Mouse (Mus musculus) cortical plate, adult 2 months (tissue): Measurements from ENCODE around the gene Abcg5. TPM values are rescaled to one million over a fixed set of nuclear protein-coding genes. Genes with fewer than 3 reads are reported as not detected.

Experiments used
- H3K27ac ChIP-seq: fragments of 200-500 bp; 2 replicates; pipeline ENCODE4 v1.5.1; 2012; ENCODE audit warnings: low read length, control low read depth, inconsistent platforms; ENCODE audit not compliant: insufficient read depth
- H3K4me1 ChIP-seq: fragments of 200-500 bp; 2 replicates; pipeline ENCODE4 v1.6.1; 2011; ENCODE audit warnings: low read length; ENCODE audit not compliant: control insufficient read depth, insufficient read depth
- H3K4me3 ChIP-seq: fragments of 200-500 bp; 2 replicates; pipeline ENCODE4 v1.5.1; 2011; ENCODE audit warnings: mild to moderate bottlenecking, low read length, control low read depth; ENCODE audit not compliant: insufficient read depth
- CTCF ChIP-seq: fragments of 200-500 bp; IDR thresholded peaks from 2 replicates; pipeline ENCODE4 v1.5.1; 2011; ENCODE audit warnings: mild to moderate bottlenecking, control low read depth, low read length; ENCODE audit not compliant: insufficient read depth; ENCODE audit errors: extremely low read depth
- POLR2A ChIP-seq: fragments of 200-500 bp; IDR thresholded peaks from 2 replicates; pipeline ENCODE4 v1.6.1; 2011; ENCODE audit warnings: mild to moderate bottlenecking, low read length, control low read depth; ENCODE audit not compliant: insufficient read depth; ENCODE audit errors: extremely low read depth
- polyA plus RNA-seq: library from polyadenylated mRNA; depleted of rRNA; stranded (reverse); fragments of >200 nt; gene quantifications from 2 replicates; pipeline ENCODE4 v1.2.3, GENCODE M21; 2012

Abcg5 gene
- polyA plus RNA-seq, 1 experiment: 0.23 TPM

DNA sequence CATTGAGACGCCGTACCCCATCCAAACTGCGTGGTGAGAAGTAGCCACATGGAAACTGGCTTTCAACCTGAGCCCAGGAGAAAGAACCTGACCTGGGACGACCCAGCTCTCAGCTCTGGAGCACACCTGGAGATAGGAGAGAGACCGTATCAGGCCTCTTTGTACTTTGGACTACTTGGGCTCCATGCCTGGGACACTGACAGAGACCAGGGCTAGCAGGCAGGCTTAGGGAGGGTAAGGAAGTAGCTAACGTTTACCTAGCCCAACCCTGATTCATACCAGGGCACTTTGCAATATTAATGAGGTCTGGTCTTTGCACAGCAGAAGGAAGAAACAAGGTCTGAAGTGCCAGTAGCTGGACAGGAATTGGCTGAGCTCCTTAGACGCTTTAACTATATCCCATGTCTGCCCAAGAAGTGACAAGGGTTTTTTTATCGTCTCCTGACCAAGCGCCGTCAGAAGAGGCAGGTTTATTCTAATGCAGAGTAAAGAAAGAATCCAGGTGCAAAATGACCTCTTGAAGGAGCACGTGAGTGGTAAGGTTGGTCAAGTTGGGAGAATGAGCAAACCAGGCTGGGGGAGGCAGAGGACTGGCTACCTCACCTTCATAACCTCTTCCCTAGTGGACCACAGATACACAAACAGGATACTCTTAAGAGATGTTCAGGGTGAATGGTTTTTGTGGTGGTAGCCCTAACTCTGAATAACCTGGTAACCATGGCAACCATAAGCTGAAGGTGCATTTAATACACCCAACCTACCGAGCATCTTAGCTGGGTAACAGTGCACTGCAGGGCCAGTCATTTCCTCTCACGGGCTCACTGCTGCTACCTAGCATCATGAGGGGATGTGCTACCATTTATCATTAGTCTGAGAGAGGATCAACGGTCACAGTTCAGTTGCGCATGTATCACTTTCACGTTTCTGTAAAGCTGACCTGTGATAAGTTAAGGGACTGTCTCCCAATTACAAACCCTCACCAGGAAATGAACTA is 10.1 kb downstream of the Abcg5 start:
- TF ChIP-seq CTCF (no peak), POLR2A (no peak)
- no peak overlapping the region for H3K4me3 ChIP-seq
- H3K27ac ChIP-seq: no peak overlapping the region
- H3K4me1 ChIP-seq: 0 out of 2 replicates have a peak, but pooled peaks cover 2% of the 10 kb centered on the region

DNA sequence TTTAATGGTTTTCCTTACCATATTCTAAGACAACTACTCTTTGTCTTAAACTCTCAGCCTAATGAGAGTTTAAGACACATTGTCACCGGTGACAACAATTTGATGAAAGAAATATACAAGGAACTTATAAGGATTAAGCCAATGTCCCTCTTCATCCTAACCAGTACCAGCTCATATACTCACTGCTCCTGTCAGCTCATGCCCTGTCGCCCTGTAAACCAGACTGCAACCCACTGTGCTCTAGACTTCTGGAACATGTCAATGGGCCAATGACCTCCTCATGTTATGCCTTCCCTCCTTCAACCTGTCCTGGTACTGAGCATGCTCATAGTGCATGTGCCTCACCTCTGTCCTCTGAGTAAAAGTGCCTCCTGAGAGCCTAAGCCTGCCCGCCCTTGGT is 15.0 kb downstream of the Abcg5 start:
- H3K4me1 ChIP-seq: no peaks in the 10 kb centered on the region
- no peak overlapping the region for H3K27ac ChIP-seq
- no peak overlapping the region for H3K4me3 ChIP-seq
- TF ChIP-seq POLR2A (no peak), CTCF (no peak)

DNA sequence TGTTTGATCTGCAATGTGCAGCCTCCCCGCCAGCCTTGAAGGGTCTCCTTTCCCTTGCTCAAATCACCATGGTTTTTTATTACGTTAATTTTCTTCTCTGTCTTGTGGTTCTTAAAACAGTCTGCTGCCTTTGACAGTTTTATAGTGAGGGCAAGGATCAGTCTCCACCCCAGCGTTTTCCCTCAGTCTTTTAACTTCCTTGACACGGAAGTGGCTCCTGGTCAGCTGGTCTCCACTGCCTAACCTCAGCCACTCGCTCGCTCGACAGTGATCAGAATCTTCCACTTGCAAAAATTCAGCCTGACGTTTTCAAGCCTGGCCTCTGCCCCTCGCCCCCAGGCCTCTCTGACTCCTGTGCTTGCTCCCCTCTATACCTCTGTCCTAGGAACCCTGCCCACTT is 17.1 kb downstream of the Abcg5 start:
- no peak overlapping the region for H3K4me3 ChIP-seq
- no peak overlapping the region for H3K27ac ChIP-seq

DNA sequence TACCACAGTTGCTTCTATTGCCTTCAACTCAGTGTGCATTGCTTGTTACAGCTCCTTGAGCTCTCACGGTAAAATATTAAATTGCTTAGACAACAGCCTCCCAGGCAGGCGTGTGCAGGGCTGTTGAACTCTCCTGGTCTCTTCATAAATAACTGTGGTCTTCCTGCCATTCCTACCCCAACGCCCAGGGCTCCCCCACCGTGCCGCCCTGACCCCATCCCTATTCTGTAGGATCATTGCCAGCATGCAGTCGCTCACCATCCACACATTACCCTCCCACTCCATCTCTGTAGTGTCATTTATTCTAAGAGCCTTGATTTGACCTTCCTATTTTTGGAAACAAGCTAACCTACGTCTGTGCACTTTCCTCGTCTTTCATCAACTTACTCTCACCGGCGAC is 17.8 kb downstream of the Abcg5 start:
- H3K4me1 ChIP-seq: no peaks in the 10 kb centered on the region
- no peak overlapping the region for H3K27ac ChIP-seq
- TF ChIP-seq CTCF (no peak), POLR2A (no peak)
- no peak overlapping the region for H3K4me3 ChIP-seq

More for the DNA sequence above, 17.1 kb downstream of the Abcg5 start:
- no peak for TF ChIP-seq CTCF
- TF ChIP-seq POLR2A: no peak
- no peaks in the 10 kb centered on the region for H3K4me1 ChIP-seq

DNA sequence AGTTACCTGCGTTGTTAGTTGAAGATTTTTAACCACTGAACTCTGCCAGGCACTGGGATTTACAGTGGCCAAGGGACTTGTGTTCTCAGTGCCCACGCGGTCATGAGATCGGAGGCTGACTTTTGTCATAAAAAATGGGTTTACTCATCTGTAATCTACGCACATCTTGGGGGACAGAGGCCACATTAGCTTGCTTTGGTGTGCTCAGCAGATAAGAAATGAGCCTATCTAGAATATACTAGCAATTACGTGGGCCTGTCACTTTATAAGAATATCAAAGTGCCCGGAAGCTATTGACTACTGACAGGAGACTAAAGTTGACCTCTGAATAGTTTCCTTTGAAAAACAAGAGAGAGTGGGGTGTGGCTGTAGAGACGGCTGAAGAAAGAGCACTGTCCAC is 23.9 kb downstream of the Abcg5 start:
- no peak overlapping the region for H3K27ac ChIP-seq
- H3K4me1 ChIP-seq: no peaks in the 10 kb centered on the region
- TF ChIP-seq POLR2A (no peak), CTCF (no peak)
- no peak overlapping the region for H3K4me3 ChIP-seq

DNA sequence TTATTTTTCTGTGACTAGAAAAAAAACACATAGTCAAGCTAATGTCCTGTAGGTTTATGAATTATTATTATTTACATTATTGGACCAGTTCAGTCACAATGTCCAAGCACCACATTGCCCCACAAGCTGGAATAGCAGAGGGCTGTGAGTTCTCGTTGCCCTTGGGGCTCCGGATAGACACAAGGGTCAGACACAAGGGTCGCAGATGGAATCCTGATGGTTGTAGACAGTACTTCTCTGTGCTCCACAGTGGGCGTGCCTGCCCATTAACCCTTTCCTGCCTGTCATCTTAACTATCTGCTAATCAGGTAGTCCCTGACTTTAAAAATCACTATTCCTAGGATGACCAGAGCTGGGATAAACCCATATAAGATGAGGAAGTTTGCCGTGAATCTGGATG is 24.6 kb downstream of the Abcg5 start:
- TF ChIP-seq POLR2A (no peak), CTCF (no peak)
- Histone ChIP-seq H3K4me1 (no peaks in the 10 kb centered on the region), H3K27ac (no peak overlapping the region), H3K4me3 (no peak overlapping the region)

DNA sequence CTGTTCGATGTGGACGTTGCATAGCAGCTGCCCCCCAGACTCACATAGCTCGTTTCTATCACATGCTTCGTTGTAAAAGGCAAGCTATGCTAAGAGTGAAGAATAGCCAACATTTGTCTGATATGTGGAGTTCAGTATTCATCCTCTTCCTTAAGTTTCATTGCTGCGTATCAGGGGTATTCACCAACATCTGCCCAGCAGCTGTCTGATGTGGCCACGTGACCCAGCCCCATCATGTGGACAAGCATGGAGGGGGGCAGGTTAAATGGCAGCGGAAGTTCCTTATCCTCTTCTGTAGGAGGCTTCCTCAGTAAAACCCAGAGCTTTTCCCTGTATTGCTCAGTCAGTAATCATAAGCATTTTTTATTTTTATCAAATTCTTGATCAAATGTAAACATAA is 25.0 kb downstream of the Abcg5 start:
- Histone ChIP-seq H3K4me1 (no peaks in the 10 kb centered on the region), H3K4me3 (no peak overlapping the region), H3K27ac (no peak overlapping the region)
- no peak for TF ChIP-seq CTCF
- no peak for TF ChIP-seq POLR2A

DNA sequence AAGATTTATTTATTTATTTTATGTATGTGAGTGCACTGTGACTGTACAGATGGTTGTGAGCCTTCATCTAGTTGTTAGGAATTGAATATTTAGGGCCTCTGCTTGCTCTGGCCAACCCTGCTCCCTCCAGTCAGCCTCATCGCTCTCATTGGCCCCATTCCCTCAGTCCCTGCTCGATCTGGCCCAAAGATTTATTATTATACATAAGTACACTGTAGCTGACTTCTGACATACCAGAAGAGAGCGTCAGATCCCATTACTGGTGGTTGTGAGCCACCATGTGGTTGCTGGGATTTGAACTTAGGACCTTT is 25.4 kb downstream of the Abcg5 start:
- no peak overlapping the region for H3K27ac ChIP-seq
- H3K4me3 ChIP-seq: no peak overlapping the region
- TF ChIP-seq POLR2A: no peak
- TF ChIP-seq CTCF: no peak
- no peaks in the 10 kb centered on the region for H3K4me1 ChIP-seq

DNA sequence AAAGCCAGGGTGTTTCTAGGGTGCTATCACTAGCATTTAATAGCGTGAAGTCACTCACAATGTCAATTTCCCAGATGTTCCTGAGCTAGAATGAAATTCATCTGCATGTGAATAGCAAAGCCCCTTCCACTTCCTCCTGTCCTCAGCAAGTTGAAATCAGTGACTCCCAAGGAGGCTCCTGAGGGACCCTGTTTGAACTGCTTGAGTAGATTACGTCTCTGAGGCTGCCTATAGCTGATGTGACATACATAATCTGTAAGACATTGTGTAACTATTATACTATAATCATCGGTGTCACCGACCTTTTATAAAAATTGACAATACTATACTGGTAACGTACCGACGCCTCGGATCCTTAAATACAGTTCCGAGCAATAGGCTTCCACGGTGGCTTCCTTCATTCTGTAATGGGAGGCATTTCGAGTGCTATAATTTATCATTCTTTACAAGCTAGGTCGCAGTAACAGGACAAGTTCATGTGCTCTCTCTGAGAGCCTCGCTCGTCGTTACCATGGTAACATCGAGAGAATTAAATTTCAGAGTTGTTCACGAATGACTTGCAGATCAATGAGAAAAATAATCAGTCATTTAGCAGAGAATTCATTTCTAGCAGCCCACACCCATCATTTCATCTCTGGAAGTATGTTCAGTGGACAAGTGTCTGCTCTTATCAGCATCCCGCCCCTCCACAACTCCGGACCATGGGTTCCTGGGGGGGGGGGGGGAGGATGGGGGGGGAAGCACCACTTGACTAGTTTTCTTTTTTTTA is 26.0 kb downstream of the Abcg5 start:
- Histone ChIP-seq H3K27ac (no peak overlapping the region), H3K4me3 (no peak overlapping the region), H3K4me1 (no peaks in the 10 kb centered on the region)
- TF ChIP-seq POLR2A (no peak), CTCF (no peak)

DNA sequence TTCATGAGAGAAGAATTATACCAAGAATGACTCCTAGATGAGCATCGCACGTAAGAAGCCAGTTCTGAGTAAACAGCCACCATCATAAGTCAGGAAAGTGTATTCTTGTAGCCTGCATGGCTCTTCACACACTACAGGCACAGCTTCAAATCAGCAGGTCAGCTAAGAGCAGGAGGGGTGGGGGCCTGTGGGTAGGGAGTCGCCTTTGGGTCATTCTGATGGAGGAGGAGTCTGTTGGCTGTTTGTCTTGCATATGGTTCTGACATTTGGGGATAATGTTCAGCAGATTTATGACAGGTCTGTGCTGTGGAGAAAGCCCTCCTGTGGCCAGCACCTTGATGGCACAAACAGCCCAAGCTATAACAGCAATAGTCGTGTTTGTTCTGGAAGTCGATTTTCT is 26.6 kb downstream of the Abcg5 start:
- no peak overlapping the region for H3K27ac ChIP-seq
- no peaks in the 10 kb centered on the region for H3K4me1 ChIP-seq
- TF ChIP-seq CTCF: no peak
- no peak for TF ChIP-seq POLR2A
- no peak overlapping the region for H3K4me3 ChIP-seq
